Mouse (Mus musculus): ENCODE data around the gene Btbd6.

Btbd6 gene

DNA sequence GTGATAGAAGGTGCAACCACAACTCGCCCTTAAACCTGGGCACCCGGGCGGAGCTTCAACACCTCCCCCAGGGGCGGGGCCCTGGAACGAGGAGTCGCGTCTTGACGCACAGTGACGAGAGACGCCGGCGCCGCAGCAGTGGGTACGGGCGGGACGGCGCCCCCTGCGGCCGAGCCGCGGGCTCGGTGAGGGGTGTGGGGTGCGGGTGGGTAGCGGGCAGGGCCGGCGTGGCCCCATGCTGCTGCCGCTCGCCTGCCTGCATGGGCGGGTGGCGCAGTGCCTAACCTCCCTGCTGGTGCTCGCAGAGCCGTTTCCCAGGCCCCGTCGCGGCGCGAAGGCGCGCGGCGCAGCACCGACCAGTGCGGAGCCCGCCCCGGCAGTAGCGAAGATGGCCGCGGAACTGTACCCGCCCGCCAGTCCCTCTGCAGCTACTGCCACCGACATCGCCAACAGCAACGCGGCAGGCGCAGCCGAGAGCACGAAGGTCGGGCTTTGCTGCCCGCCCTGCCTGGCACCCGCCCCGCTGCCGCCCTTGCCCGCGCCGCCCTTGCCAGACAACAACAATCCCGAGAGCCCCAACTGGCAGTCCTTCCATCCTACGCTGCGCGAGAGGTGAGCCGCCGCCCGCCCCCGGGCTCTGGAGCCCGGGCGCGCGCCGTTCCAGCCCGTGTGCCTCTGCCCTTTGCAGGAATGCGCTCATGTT, at the start of gene Btbd6:
Gene Btbd6 (plus strand): TSS at position 112 of the 703 bp plus-strand sequence.
- WGBS = under 1% methylated on average over 73 of the region's 80 CpGs

DNA sequence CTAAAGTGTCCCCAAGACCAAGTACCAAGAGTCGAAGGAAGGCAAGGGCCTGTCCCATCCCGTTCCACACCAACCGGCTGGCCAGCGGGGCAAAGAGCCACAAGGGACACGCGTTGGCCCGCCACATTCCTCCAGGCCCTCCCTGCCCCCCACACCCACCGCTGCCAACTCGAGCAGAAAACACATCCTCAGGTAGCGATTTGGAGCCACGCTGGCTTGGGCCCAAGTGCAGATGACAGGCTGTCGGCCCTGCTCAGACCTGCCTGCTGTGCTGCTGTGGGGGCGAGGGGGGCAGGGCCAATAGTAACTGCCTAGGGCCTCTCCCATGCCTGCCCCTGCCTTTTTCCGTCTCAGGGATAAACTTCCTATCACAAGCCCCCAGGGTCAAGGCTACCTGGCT, 49.0 kb upstream of the Btbd6 start:
- WGBS = 66% methylated on average over 14 of the region's 14 CpGs

GRCm38 (mm10) chr12:112928401-112929241, 47.7 kb upstream of the Btbd6 start:
- WGBS = under 1% methylated on average over 124 of the region's 124 CpGs

DNA sequence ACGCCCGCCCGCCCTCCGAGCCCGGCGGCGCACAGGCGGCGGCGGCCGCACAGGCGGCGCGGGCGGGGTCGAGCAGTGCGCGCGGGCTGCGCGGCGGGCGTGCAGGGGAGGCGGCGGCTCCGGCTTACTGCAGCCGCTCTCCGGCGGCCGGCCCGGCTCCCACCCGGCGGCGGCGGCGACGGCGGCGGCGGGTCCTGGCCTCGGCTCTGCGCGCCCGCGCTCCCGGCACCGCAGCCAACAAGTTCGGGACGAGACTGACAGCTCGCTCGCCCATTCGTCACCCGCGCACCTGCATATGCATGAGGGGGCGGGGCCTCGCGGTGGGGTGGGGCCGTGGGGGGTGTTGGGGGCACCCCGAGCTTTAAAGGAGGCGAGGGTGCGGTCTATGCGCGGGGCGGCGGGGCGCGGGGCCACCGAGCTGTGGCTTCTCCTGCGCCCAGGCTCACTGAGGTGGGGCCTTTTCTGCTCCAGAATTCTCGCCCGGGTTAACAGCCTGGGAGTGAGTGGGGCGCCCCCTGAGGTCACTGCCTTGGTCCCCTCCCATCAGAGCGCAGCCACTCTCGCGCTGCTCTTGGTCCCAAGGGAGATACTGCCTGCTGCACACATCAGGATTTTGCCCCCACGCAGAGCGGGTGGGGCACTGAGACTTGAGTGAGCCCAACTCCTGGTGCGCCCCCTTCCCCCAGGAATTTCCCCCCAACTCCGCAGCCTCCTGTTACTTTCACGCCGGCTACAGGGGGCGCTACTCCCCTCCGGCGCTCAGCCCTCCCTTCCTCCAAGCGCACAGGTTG, 46.5 kb upstream of the Btbd6 start, which contains the start of gene Jag2:
Gene Jag2 (minus strand): TSS at position 215 of the 791 bp plus-strand sequence.
- 4% methylated on average over 84 of the region's 85 CpGs for WGBS

DNA sequence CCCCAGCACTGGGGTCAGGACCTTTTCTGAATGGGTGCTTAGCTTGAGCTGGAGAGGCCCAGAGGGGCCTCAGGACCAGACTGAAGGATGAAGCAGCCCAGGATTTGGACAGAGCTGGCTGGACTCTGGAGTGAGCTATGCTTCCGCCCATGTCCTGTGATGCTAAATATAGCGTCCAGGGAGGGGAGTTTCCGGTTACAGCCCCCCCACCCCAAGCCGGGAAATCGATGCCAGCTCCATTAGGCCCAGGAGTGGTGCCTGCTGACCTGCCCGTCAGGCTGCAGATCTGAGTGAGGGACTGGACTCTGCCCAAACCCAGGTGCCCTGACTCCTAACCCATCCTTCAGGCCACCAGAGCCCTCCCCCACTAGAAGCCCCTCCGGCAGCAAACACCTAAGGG, 43.6 kb upstream of the Btbd6 start:
- WGBS = 67% methylated on average over 7 of the region's 7 CpGs

- 54% methylated on average over 9 of the region's 9 CpGs for WGBS
Observed at GRCm38 (mm10) chr12:112937906-112938305, 38.4 kb upstream of the Btbd6 start.

DNA sequence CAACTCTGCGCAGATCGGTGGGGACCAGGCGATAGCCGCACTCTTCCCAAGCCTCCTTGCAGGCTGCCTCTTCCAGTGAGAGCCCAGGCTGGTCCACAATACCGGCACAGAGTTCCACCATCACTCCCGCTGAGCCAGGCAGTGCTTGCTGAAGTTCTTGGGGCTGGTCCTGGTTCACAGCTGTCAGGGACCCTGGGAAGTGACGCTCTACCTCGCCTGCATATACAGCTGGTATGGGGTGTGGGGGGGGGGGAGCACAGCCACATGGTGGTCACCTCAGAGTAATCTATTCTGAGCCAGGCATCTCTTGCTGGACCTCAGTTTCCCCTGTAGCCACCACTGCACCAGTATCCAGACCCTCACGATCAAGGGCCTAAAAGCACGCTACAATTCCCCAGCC, 37.9 kb upstream of the Btbd6 start:
- 88% methylated on average over 10 of the region's 10 CpGs for WGBS

DNA sequence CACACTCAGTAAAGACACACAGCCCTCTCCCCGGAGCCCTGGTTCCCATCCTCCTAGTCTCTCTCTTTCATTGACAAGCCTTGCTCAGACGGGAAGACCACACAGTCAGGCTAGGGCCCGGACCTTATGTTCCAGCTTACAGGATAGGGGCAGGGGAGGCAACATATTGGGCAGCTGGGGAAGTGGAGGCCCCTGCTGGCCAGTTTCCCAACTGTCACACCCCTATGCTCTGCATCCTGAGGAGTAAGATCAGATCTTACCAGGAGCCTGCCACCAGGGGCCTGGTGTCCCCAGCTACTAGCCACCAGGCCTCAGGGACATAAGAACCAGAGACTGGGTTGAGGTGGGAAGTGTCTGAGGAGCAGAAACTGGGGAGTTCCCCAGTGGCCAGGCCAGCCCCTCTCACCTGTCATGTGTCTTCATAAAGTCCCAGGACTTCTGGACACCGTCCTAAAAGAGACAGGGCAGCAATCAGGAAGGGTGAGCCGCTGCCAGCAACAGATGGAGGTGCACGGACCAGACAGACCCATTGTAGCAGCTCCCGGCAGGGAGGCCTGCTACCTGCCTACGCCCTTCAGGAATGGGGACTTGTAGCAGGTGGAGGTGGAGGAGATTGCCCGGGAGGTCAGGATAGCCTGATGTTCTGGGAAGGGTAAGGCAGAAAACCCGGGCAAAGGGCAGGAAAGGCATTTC, 37.3 kb upstream of the Btbd6 start:
- WGBS = 80% methylated on average over 10 of the region's 10 CpGs

DNA sequence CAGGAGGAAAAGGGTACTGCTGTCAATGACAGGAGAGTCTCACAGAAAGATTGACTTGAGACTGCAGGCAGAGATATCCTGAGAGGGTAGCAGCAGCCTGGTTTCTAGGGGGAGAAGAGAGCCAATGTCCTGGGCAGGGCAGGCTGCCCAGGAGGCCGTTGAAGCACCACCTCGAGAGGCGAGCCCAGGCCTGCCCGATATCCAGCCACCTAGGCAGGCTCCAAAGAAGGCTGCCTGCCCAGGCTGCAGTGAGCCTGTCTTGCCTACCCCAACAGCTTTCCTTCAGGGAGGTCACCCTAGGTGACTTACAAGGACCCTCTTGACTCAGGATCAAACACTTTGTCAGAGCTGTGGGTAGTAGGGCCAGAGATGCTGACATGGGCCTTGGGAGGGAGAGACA, 36.0 kb upstream of the Btbd6 start:
- WGBS = 78% methylated on average over 4 of the region's 4 CpGs

GRCm38 (mm10) chr12:112940710-112941109, 35.6 kb upstream of the Btbd6 start:
- 79% methylated on average over 9 of the region's 9 CpGs for WGBS

DNA sequence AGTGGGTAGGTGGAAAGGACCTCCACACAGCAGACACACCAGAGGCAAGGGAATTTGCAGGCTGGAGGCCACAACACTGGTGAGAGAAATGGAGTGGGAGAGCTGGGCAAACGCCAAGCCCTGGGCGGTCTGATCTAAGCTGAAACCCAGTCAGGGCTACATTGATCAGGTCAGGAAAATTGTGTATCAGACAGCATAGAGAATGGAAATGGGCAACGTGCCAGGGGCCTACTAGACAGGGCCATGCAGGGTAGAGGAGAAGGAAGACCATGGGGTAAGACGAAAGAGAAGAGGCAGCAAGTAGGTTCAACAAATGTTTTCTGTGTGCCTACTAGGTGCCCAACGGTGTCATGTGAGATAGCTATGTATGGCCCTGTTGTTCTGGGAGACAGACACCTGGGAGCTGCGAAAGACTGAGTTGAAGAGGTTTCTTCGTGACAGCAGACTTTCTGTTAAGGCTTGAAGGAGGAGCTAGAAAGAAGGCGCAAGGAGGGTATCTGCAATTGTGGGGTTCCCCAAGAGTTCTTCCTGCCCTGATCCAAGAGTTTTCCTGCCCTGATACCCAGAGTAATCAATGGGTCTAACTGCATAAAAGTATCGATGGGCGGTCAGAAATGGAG, 35.0 kb upstream of the Btbd6 start:
- WGBS = 38% methylated on average over 10 of the region's 10 CpGs

DNA sequence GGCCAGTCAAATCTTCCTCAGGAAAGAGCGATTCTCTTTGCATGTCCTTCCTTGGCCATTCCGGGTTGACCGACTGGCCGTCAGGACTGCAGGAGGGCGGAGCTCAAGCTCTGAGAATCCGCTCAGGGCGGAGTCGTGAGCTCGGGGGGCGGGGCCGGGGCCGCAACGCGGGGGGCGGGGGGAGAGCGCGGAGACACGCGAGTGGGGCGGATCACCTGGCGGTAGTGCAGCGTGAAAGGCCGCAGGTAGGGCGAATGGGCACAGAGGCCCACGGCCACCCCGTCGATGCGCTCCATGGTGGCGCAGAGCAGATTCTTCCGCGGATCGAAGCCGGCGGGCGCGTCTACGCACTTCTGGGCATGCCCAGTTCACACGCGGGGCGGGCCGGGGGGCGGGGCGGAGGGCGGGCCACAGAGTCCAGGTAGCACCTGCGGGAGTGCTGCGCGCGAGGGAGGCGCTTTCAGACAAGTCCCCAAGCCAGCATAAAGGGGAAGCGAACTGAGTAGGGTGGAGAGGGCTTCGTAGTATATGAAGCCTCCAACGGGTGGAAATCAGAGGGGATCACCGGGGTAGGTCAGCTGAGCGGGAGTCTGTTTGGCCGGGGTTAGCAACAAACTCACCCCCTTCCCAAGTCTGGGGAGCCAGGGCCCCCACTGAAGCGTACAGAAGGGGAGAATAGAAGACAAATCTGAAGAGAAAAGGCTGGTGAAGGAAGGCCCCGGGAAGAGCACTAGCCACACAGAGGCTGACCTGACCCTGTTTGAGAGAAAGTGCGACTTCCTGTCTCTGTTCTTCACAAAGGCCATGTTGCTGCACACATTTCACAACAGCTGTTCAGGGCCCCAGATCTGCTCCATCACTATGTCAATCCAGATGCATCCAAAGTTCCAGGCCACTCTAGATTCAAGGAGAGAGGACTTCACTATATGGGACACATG, 34.2 kb upstream of the Btbd6 start, which contains the start of gene Nudt14:
Gene Nudt14 (minus strand): TSS at position 349 of the 938 bp plus-strand sequence.
- WGBS = 2% methylated on average over 58 of the region's 58 CpGs

- 81% methylated on average over 2 of the region's 2 CpGs for WGBS
Observed at GRCm38 (mm10) chr12:112943669-112944068, 32.6 kb upstream of the Btbd6 start.

- 34% methylated on average over 4 of the region's 4 CpGs for WGBS
Observed at GRCm38 (mm10) chr12:112947307-112947706, 29.0 kb upstream of the Btbd6 start.

GRCm38 (mm10) chr12:112950040-112950760, 26.1 kb upstream of the Btbd6 start:
- under 1% methylated on average over 53 of the region's 58 CpGs for whole genome bisulfite sequencing

- WGBS = 7% methylated on average over 6 of the region's 6 CpGs
Observed at GRCm38 (mm10) chr12:112950761-112951129, 25.5 kb upstream of the Btbd6 start.

GRCm38 (mm10) chr12:112951150-112951842, 25.0 kb upstream of the Btbd6 start:
- 7% methylated on average over 7 of the region's 7 CpGs for WGBS

DNA sequence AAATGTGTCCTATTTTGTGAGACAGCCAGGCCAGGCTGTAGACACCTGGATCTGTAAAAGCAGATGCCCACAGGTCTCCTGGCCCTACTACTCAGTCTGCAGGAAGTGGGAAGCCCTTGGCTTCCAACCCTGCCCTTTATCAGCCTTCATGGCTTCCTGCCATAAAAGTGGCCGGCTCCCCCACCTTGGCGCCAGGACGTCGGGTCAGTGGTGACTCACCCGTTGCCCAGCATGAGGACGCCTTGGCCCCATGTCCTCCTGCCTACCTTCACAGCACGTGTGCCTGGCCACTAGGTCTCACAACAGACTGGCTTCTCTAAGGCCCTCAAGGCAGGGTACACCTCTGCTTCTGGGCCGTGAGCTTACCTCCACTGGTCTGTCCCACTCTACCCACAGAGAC, 23.8 kb upstream of the Btbd6 start:
- WGBS = 58% methylated on average over 8 of the region's 8 CpGs
